Mouse (Mus musculus): Measurements from ENCODE around the gene Ppm1a. TPM values are rescaled to one million over a fixed set of nuclear protein-coding genes. Genes with fewer than 3 reads are reported as not detected.

Ppm1a gene
- total RNA-seq, 1 experiment = 121 TPM

DNA sequence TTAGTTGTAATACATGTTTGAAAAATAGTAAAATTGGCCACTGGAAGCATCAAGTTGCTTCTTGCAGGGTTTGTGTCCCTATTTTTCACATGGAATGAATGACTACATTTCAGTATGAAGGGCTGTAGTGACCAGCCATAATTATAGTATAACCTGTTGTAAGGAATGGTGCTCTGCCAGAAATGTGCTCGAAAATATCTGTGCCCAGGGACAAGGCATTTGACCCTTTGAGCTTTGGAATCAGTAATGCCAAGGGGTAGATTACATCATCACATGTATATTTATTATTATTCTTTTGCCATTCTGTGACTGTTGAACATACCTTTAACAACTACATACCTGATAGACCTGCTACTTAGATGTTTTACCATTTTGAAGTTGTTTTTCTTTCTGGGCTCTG is 5.9 kb downstream of the Ppm1a start:
- Histone ChIP-seq H3K9ac (ENCODE audit: insufficient read depth, low read depth, low read length, poor library complexity, severe bottlenecking) (no peak overlapping the region), H3K27ac (ENCODE audit: insufficient read depth, low read depth, low read length, poor library complexity, severe bottlenecking) (no peak overlapping the region), H3K4me1 (ENCODE audit: control insufficient read depth in 2 of 2, insufficient read depth in 2 of 2, low read length in 2 of 2, poor library complexity in 1 of 2) (peaks cover 3 to 5% of the 10 kb centered on the region in 2 experiments; a peak in 2 of 4 replicates), H3K36me3 (ENCODE audit: control insufficient read depth, insufficient read depth, low read length, poor library complexity, severe bottlenecking) (no peaks in the 10 kb centered on the region), H3K4me3 (ENCODE audit: insufficient read depth in 1 of 2, low read depth in 1 of 2, low read length in 2 of 2, poor library complexity in 1 of 2, severe bottlenecking in 1 of 2) (no peak overlapping the region), H3K9me3 (ENCODE audit: control insufficient read depth, insufficient read depth, low read depth, low read length) (no peaks in the 10 kb centered on the region)
- in situ Hi-C loops (cut with MboI; ENCODE audit: low sequenced_read_pairs in 2 of 2, unreplicated experiment in 2 of 2) = no loop called here
- DNase-seq (ENCODE audit: low read depth, low spot score) = no peak
- TF ChIP-seq ZNF384 (IDR thresholded peaks at IDR 0.05; ENCODE audit: low read depth, low read length) (no peak), MAFK (IDR thresholded peaks at IDR 0.05; ENCODE audit: insufficient read depth, low read depth, low read length) (no peak), HCFC1 (IDR thresholded peaks at IDR 0.05; ENCODE audit: borderline replicate concordance, insufficient read depth, low read length) (no peak), CHD2 (IDR thresholded peaks at IDR 0.05; ENCODE audit: low read depth, low read length) (no peak), ZC3H11A (IDR thresholded peaks at IDR 0.05; ENCODE audit: borderline replicate concordance, low read depth, low read length) (no peak)

DNA sequence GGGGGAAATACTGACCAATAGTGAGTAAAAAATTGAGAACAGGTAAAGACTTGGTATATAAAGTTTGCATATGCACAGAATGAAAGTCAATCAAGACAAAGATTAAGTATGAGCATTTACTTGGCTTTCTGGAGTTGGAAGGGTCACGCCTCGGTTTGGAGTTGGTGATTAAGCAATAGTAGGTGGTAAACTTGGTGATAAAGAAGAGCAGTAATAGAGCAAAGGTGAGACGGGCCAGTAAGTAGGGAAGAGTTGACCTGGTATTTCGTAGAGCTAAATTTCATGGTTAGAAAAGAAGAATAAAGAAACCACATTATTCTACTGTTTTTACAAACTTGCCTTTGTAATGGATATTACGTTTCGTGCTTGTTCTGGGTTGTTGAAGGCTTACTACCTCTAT is 10.6 kb downstream of the Ppm1a start:
- Histone ChIP-seq H3K4me3 (ENCODE audit: insufficient read depth in 1 of 2, low read depth in 1 of 2, low read length in 2 of 2, poor library complexity in 1 of 2, severe bottlenecking in 1 of 2) (no peak overlapping the region), H3K9me3 (ENCODE audit: control insufficient read depth, insufficient read depth, low read depth, low read length) (no peaks in the 10 kb centered on the region), H3K9ac (ENCODE audit: insufficient read depth, low read depth, low read length, poor library complexity, severe bottlenecking) (no peak overlapping the region), H3K4me1 (ENCODE audit: control insufficient read depth in 2 of 2, insufficient read depth in 2 of 2, low read length in 2 of 2, poor library complexity in 1 of 2) (peaks cover 3 to 11% of the 10 kb centered on the region in 2 experiments; a peak in 3 of 4 replicates), H3K36me3 (ENCODE audit: control insufficient read depth, insufficient read depth, low read length, poor library complexity, severe bottlenecking) (no peaks in the 10 kb centered on the region; the same call in 1 of the 2 replicates), H3K27ac (ENCODE audit: insufficient read depth, low read depth, low read length, poor library complexity, severe bottlenecking) (no peak overlapping the region)
- DNase-seq (ENCODE audit: low read depth, low spot score) = no peak
- in situ Hi-C loops (cut with MboI; ENCODE audit: low sequenced_read_pairs in 2 of 2, unreplicated experiment in 2 of 2) = no loop called here
- TF ChIP-seq ZNF384 (IDR thresholded peaks at IDR 0.05; ENCODE audit: low read depth, low read length) (no peak), MAFK (IDR thresholded peaks at IDR 0.05; ENCODE audit: insufficient read depth, low read depth, low read length) (no peak)

DNA sequence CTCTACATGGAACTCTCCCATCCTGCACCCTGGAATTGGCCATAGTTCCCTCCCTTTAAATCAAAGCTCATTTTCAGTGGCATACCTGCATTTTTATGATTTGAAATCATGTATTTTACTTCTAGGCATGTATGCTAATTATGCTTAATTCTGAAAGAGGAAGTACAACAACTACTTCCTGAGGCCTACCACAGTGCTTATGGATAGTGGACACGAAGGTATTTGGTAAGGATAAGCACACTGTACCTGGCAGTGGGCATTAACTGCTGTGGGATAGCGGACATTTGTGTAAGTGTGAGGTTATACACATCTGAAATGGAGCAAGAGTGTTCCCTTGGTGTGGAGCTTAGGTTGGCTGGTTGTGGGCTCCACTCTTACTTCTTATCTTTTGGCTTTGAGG is 11.0 kb downstream of the Ppm1a start:
- Histone ChIP-seq H3K4me1 (ENCODE audit: control insufficient read depth in 2 of 2, insufficient read depth in 2 of 2, low read length in 2 of 2, poor library complexity in 1 of 2) (peaks cover 2 to 11% of the 10 kb centered on the region in 2 experiments; a peak in 2 of 4 replicates), H3K27ac (ENCODE audit: insufficient read depth, low read depth, low read length, poor library complexity, severe bottlenecking) (no peak overlapping the region), H3K4me3 (ENCODE audit: insufficient read depth in 1 of 2, low read depth in 1 of 2, low read length in 2 of 2, poor library complexity in 1 of 2, severe bottlenecking in 1 of 2) (no peak overlapping the region), H3K9ac (ENCODE audit: insufficient read depth, low read depth, low read length, poor library complexity, severe bottlenecking) (no peak overlapping the region), H3K9me3 (ENCODE audit: control insufficient read depth, insufficient read depth, low read depth, low read length) (no peaks in the 10 kb centered on the region), H3K36me3 (ENCODE audit: control insufficient read depth, insufficient read depth, low read length, poor library complexity, severe bottlenecking) (no peaks in the 10 kb centered on the region; the same call in 1 of the 2 replicates)
- no peak for DNase-seq (ENCODE audit: low read depth, low spot score)
- TF ChIP-seq ZC3H11A (IDR thresholded peaks at IDR 0.05; ENCODE audit: borderline replicate concordance, low read depth, low read length) (no peak), HCFC1 (IDR thresholded peaks at IDR 0.05; ENCODE audit: borderline replicate concordance, insufficient read depth, low read length) (no peak), ZNF384 (IDR thresholded peaks at IDR 0.05; ENCODE audit: low read depth, low read length) (no peak), CHD2 (IDR thresholded peaks at IDR 0.05; ENCODE audit: low read depth, low read length) (no peak), MAFK (IDR thresholded peaks at IDR 0.05; ENCODE audit: insufficient read depth, low read depth, low read length) (no peak)
- in situ Hi-C loops (cut with MboI; ENCODE audit: low sequenced_read_pairs in 2 of 2, unreplicated experiment in 2 of 2) = no loop called here

DNA sequence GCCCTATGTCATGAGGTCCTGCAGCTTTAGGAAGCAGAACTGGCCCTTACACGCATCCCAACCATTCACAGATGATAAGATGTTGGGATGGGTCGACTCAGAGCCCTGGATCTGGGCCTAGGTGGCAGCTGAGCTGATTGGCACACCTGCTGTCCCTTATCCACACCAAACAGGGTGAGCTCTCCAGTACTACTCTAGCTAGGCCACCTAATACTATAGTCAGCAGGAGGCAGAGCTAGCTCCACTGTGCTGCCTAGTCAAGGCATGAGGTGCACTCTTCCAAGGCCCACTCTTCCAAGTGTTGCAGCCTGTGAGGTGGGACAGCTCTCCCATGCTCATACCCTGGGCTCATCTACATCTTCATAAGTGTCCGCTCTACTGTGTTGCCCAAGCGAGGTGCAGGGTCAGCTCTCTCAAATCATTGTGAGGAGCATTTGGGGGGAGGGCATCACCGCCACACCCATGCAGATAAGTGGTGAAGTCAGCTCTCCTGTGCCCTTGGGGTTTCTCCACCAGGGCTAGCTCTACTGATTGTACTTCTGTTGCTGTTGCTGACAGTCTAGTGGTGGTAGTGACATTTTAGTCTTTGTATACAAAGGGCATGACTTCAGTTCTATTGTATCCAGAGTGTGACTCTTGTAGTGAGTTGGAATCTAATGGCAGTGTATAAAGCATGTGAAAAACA is 12.4 kb downstream of the Ppm1a start:
- in situ Hi-C loops (cut with MboI; ENCODE audit: low sequenced_read_pairs in 2 of 2, unreplicated experiment in 2 of 2) = no loop called here
- TF ChIP-seq HCFC1 (IDR thresholded peaks at IDR 0.05; ENCODE audit: borderline replicate concordance, insufficient read depth, low read length) (no peak), MAFK (IDR thresholded peaks at IDR 0.05; ENCODE audit: insufficient read depth, low read depth, low read length) (no peak), ZC3H11A (IDR thresholded peaks at IDR 0.05; ENCODE audit: borderline replicate concordance, low read depth, low read length) (no peak), CHD2 (IDR thresholded peaks at IDR 0.05; ENCODE audit: low read depth, low read length) (no peak), ZNF384 (IDR thresholded peaks at IDR 0.05; ENCODE audit: low read depth, low read length) (no peak)
- no peak for DNase-seq (ENCODE audit: low read depth, low spot score)
- H3K36me3 ChIP-seq (ENCODE audit: control insufficient read depth, insufficient read depth, low read length, poor library complexity, severe bottlenecking) = no peaks in the 10 kb centered on the region; the same call in 1 of the 2 replicates
- peaks cover 2 to 15% of the 10 kb centered on the region in 2 experiments; a peak in 2 of 4 replicates for H3K4me1 ChIP-seq (ENCODE audit: control insufficient read depth in 2 of 2, insufficient read depth in 2 of 2, low read length in 2 of 2, poor library complexity in 1 of 2)
- H3K9ac ChIP-seq (ENCODE audit: insufficient read depth, low read depth, low read length, poor library complexity, severe bottlenecking) = no peak overlapping the region
- H3K27ac ChIP-seq (ENCODE audit: insufficient read depth, low read depth, low read length, poor library complexity, severe bottlenecking) = no peak overlapping the region
- no peaks in the 10 kb centered on the region for H3K9me3 ChIP-seq (ENCODE audit: control insufficient read depth, insufficient read depth, low read depth, low read length)
- H3K4me3 ChIP-seq (ENCODE audit: insufficient read depth in 1 of 2, low read depth in 1 of 2, low read length in 2 of 2, poor library complexity in 1 of 2, severe bottlenecking in 1 of 2) = no peak overlapping the region; a peak in 1 of 4 replicates

Data from ES-E14 (cell line).